Mouse (Mus musculus): Measurements from ENCODE around the gene Sv2c. TPM values are rescaled to one million over a fixed set of nuclear protein-coding genes. Genes with fewer than 3 reads are reported as not detected.
"Not testable (repeated sequence)": the region's sequence is repeated elsewhere in the genome, so short reads cannot be mapped to it uniquely, and the experiment has no call there.

Sv2c gene
- polyA plus RNA-seq, 1 experiment from 2014 or later = 2.0 TPM

- ATAC-seq (ENCODE audit: low FRiP score, low read depth) = peak; percentile 84
- Histone ChIP-seq H3K27me3 (no peaks in the 10 kb centered on the region; the same call in 1 of the 2 replicates), H3K4me1 (peaks cover 13% of the 10 kb centered on the region), H3K9ac (replicated peaks) (no peak overlapping the region), H3K4me2 (replicated peaks) (no peak overlapping the region), H3K27ac (replicated peaks) (peak overlapping the region; percentile 42), H3K4me3 (no peak overlapping the region), H3K36me3 (no peaks in the 10 kb centered on the region), H3K9me3 (no peaks in the 10 kb centered on the region)
- WGBS = 62% methylated on average over 27 of the region's 27 CpGs
Measured at GRCm38 (mm10) chr13:95994705-95995703, 137.4 kb downstream of the Sv2c start.

DNA sequence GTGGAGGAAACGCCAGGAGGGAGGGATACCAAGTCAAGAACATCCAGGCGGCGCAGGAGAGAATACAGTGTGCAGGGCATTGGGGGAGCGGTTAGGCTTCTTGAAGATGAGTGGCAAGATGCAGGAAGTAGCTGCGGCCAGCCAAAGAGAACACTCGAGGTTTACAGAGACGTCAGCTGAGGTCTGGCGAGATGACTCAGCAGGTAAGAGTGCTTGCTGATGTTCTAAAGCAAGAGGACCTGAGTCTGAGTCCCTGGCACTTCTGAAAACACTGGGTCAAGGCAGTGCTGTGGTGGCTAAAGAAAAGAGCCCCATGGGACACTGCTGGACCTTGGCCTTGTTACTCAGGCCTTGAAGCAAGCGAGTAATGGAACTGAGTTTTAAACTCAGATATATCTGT is 144.2 kb downstream of the Sv2c start:
- Histone ChIP-seq H3K9me3 (no peaks in the 10 kb centered on the region), H3K4me2 (replicated peaks) (no peak overlapping the region), H3K4me3 (no peak overlapping the region), H3K36me3 (no peaks in the 10 kb centered on the region), H3K4me1 (no peaks in the 10 kb centered on the region), H3K27ac (replicated peaks) (no peak overlapping the region), H3K27me3 (no peaks in the 10 kb centered on the region; the same call in 1 of the 2 replicates), H3K9ac (replicated peaks) (no peak overlapping the region)
- WGBS = 89% methylated on average over 9 of the region's 9 CpGs
- ATAC-seq (ENCODE audit: low FRiP score, low read depth) = no peak

- ATAC-seq (ENCODE audit: low FRiP score, low read depth) = no peak
- Histone ChIP-seq H3K4me3 (no peak overlapping the region), H3K27ac (replicated peaks) (no peak overlapping the region), H3K9me3 (no peaks in the 10 kb centered on the region), H3K36me3 (no peaks in the 10 kb centered on the region), H3K4me1 (no peaks in the 10 kb centered on the region), H3K27me3 (no peaks in the 10 kb centered on the region), H3K9ac (replicated peaks) (no peak overlapping the region), H3K4me2 (replicated peaks) (no peak overlapping the region)
- WGBS = 86% methylated on average over 5 of the region's 5 CpGs
Measured at GRCm38 (mm10) chr13:95987147-95987546, 145.2 kb downstream of the Sv2c start.

GRCm38 (mm10) chr13:95986375-95986774 is 146.0 kb downstream of the Sv2c start:
- no peak overlapping the region for H3K9ac ChIP-seq (replicated peaks)
- H3K36me3 ChIP-seq = no peaks in the 10 kb centered on the region
- H3K9me3 ChIP-seq = no peaks in the 10 kb centered on the region
- H3K27ac ChIP-seq (replicated peaks) = no peak overlapping the region
- H3K4me1 ChIP-seq = no peaks in the 10 kb centered on the region
- no peak for ATAC-seq (ENCODE audit: low FRiP score, low read depth)
- no peak overlapping the region for H3K4me3 ChIP-seq
- no peak overlapping the region for H3K4me2 ChIP-seq (replicated peaks)
- H3K27me3 ChIP-seq = no peaks in the 10 kb centered on the region
- WGBS = 71% methylated on average over 13 of the region's 13 CpGs

- Histone ChIP-seq H3K9ac (replicated peaks) (no peak overlapping the region), H3K36me3 (no peaks in the 10 kb centered on the region), H3K4me3 (no peak overlapping the region), H3K27me3 (no peaks in the 10 kb centered on the region), H3K27ac (replicated peaks) (no peak overlapping the region), H3K4me1 (no peaks in the 10 kb centered on the region), H3K4me2 (replicated peaks) (no peak overlapping the region), H3K9me3 (no peaks in the 10 kb centered on the region)
- WGBS = 83% methylated on average over 10 of the region's 10 CpGs
- ATAC-seq (ENCODE audit: low FRiP score, low read depth) = no peak
Measured at GRCm38 (mm10) chr13:95975225-95975624, 157.2 kb downstream of the Sv2c start.

DNA sequence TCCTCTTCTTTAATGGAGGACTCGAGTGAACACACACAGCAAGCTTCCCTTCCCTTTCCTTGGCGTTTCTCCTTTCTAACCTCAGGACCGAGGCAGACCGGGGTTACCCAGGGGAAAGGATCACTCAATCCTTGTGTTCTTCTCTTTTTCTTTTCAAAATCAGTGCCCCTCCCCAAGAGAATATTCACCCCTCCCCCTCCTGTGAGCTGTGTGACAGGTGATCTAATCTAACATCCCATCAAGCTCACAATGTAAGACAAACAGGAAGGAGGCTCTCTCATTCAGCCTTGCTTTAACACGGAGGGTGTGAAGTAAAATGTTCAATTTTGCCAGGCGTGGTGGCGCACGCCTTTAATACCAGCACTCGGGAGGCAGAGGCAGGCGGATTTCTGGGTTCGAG is 158.3 kb downstream of the Sv2c start:
- Histone ChIP-seq H3K36me3 (no peaks in the 10 kb centered on the region), H3K4me3 (no peak overlapping the region), H3K27me3 (no peaks in the 10 kb centered on the region), H3K27ac (replicated peaks) (no peak overlapping the region), H3K4me1 (no peaks in the 10 kb centered on the region), H3K9ac (replicated peaks) (no peak overlapping the region), H3K9me3 (no peaks in the 10 kb centered on the region), H3K4me2 (replicated peaks) (no peak overlapping the region)
- ATAC-seq (ENCODE audit: low FRiP score, low read depth) = no peak
- 93% methylated on average over 11 of the region's 11 CpGs for WGBS

GRCm38 (mm10) chr13:95973368-95973958 is 158.9 kb downstream of the Sv2c start:
- Histone ChIP-seq H3K4me1 (0 out of 2 replicates have a peak, but pooled peaks cover 2% of the 10 kb centered on the region), H3K9me3 (no peaks in the 10 kb centered on the region), H3K4me2 (replicated peaks) (no peak overlapping the region), H3K4me3 (no peak overlapping the region), H3K27me3 (no peaks in the 10 kb centered on the region), H3K27ac (replicated peaks) (no peak overlapping the region), H3K36me3 (no peaks in the 10 kb centered on the region), H3K9ac (replicated peaks) (no peak overlapping the region)
- ATAC-seq (ENCODE audit: low FRiP score, low read depth) = peak; percentile 78
- WGBS = 51% methylated on average over 11 of the region's 11 CpGs

DNA sequence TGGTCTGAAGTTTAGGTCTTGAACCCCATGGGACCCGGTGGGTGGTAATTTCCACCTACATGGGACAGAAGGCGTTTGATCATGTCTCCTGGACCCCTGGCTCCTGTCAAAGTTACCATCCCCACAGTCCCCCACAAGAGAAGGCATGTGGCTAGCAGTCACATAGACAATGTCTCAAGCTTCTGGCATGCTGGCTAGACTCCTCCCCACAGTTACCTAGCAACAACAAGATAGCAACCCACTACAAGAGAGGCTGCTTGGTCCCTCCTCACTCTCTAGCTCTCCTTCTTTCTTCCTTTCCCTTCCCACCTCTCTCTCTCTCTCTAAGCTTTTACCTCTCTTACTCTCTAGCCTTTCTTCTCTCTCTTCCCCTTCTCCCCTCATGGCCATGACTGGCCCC is 164.3 kb downstream of the Sv2c start:
- H3K4me2 ChIP-seq (replicated peaks); H3K4me3 ChIP-seq; H3K9me3 ChIP-seq; H3K27ac ChIP-seq (replicated peaks); H3K9ac ChIP-seq (replicated peaks); H3K36me3 ChIP-seq; H3K27me3 ChIP-seq; ATAC-seq (ENCODE audit: low FRiP score, low read depth): not testable (repeated sequence)
- 52% methylated on average over 2 of the region's 2 CpGs for WGBS
- H3K4me1 ChIP-seq = 0 out of 2 replicates have a peak, but pooled peaks cover 19% of the 10 kb centered on the region

- Histone ChIP-seq H3K4me2 (replicated peaks) (no peak overlapping the region), H3K27me3 (peaks cover 10% of the 10 kb centered on the region; the same call in 1 of the 2 replicates), H3K4me3 (no peak overlapping the region), H3K9ac (replicated peaks) (no peak overlapping the region), H3K9me3 (no peaks in the 10 kb centered on the region), H3K27ac (replicated peaks) (no peak overlapping the region), H3K36me3 (no peaks in the 10 kb centered on the region), H3K4me1 (peaks cover 23% of the 10 kb centered on the region)
- WGBS = 79% methylated on average over 6 of the region's 6 CpGs
- ATAC-seq (ENCODE audit: low FRiP score, low read depth) = no peak
Measured at GRCm38 (mm10) chr13:95966791-95967190, 165.6 kb downstream of the Sv2c start.

DNA sequence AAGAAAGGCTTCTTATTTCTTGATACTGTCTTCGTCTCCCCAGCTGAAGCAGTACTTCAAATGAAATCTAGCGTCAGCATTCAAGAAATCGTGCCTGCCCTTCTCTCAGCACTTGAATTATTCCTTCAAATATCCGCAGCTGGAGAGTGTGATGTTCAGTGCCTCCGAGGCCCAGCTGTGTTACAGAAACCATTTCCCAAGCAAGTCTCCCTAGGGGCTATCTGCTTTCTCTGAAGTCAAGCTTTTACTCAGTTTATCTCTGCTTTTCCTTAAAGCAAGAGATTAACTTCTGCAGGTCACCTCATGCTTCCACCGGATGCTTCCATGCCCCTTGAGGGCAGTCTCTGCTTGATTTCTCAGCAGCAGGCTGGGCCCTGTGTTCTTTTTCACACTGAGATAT is 166.8 kb downstream of the Sv2c start:
- no peak overlapping the region for H3K27ac ChIP-seq (replicated peaks)
- no peak for ATAC-seq (ENCODE audit: low FRiP score, low read depth)
- H3K36me3 ChIP-seq = no peaks in the 10 kb centered on the region
- H3K9me3 ChIP-seq = no peaks in the 10 kb centered on the region
- H3K4me1 ChIP-seq = peaks cover 33% of the 10 kb centered on the region
- no peak overlapping the region for H3K4me2 ChIP-seq (replicated peaks)
- H3K27me3 ChIP-seq = peaks cover 10% of the 10 kb centered on the region; the same call in 1 of the 2 replicates
- no peak overlapping the region for H3K9ac ChIP-seq (replicated peaks)
- 66% methylated on average over 6 of the region's 6 CpGs for WGBS
- H3K4me3 ChIP-seq = no peak overlapping the region

DNA sequence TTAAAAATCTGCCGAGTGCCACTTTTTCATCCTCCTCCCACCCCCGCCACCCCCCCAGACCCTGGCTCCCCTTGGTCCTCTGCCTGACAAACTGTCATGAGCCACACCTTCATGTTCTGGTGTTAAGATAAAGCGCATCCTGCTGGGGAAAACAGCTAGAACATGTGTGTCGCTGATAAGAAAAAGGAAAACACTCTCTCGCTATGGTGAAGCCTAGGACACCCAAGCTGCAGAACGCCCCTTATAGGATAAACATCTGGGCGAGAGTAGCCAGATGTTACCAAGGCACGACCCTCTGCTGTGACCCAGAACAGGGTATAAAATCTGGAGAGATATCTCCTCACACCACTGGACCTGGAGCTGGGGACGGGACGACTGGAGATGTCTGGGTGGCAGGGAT is 167.2 kb downstream of the Sv2c start:
- Histone ChIP-seq H3K9ac (replicated peaks) (no peak overlapping the region), H3K9me3 (no peaks in the 10 kb centered on the region), H3K4me3 (no peak overlapping the region), H3K27ac (replicated peaks) (no peak overlapping the region), H3K4me2 (replicated peaks) (no peak overlapping the region; the same call in 1 of the 2 replicates), H3K4me1 (peaks cover 37% of the 10 kb centered on the region), H3K36me3 (no peaks in the 10 kb centered on the region), H3K27me3 (peaks cover 10% of the 10 kb centered on the region; the same call in 1 of the 2 replicates)
- WGBS = 84% methylated on average over 10 of the region's 10 CpGs
- ATAC-seq (ENCODE audit: low FRiP score, low read depth) = no peak

GRCm38 (mm10) chr13:95964226-95964625 is 168.2 kb downstream of the Sv2c start:
- no peak overlapping the region for H3K9ac ChIP-seq (replicated peaks)
- H3K27ac ChIP-seq (replicated peaks) = no peak overlapping the region
- no peak overlapping the region for H3K4me3 ChIP-seq
- peaks cover 10% of the 10 kb centered on the region; the same call in 1 of the 2 replicates for H3K27me3 ChIP-seq
- ATAC-seq (ENCODE audit: low FRiP score, low read depth) = no peak
- 63% methylated on average over 8 of the region's 8 CpGs for WGBS
- H3K4me1 ChIP-seq = peaks cover 46% of the 10 kb centered on the region
- no peak overlapping the region for H3K4me2 ChIP-seq (replicated peaks)
- H3K36me3 ChIP-seq = no peaks in the 10 kb centered on the region
- H3K9me3 ChIP-seq = no peaks in the 10 kb centered on the region
